Mouse (Mus musculus) hematopoietic multipotent progenitor cell, adult 10-12 weeks (in vitro differentiated cells): ENCODE measurements around the gene Lyve1. TPM values are rescaled to one million over a fixed set of nuclear protein-coding genes. Genes with fewer than 3 reads are reported as not detected.

ENCODE experiments used
- polyA plus RNA-seq: library from polyadenylated mRNA; stranded (reverse); fragments of >175 nt; gene quantifications from 2 replicates; pipeline ENCODE4 v1.2.3, GENCODE M21; 2012; ENCODE audit warnings: low replicate concordance

Lyve1 gene
- 0.05 TPM in 1 of 2 replicates, not detected in the other for polyA plus RNA-seq

DNA sequence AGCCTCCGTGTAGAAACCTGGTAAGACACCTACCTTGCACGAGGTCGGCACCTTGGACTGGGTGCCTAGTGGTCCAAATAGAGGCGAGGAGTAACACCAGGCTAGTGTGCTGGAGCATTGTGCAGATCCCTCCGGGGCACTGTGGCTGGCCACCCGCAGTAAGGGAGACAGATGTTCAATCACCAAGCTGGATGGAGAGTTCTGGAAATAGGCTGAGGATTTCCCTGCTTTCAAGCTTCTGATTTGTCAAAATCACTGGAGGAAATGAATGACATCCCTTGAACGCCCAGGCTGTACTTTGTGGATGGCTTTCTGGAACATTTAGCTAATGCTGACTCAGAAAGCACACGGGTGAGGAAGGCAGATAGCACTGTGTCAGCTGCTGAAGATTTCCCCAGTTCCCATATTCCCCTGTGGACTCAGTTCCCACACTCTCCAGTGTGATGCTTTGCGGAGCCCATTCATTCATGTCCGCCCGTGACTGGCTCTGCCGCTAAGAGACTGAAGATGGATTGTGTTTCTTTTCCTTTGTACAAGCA is at the start of gene Lyve1:
TSS of gene Lyve1 (minus strand) at position 489 of the 539 bp plus-strand sequence.

GRCm38 (mm10) chr7:110843916-110844874 is 18.8 kb downstream of the Lyve1 start, which contains the start of gene Rnf141:
Rnf141 (minus strand) TSS chr7:110844457.

Other genes starting within 250 kb of the Lyve1 start
- gene Sbf2, start 248.3 kb downstream of the Lyve1 start, polyA plus RNA-seq: 2.5 and 2.9 TPM in 2 replicates
- 2.4 and 4.4 TPM in 2 replicates for gene Adm, start 235.6 kb downstream of the Lyve1 start, polyA plus RNA-seq
- 9.8 and 17.2 TPM in 2 replicates for gene Ampd3, start 95.0 kb downstream of the Lyve1 start, polyA plus RNA-seq
- gene Rnf141, start 18.8 kb downstream of the Lyve1 start, polyA plus RNA-seq: 2.3 and 2.9 TPM in 2 replicates
- gene Mrvi1, start 119.2 kb upstream of the Lyve1 start, polyA plus RNA-seq: 0.82 and 5.8 TPM in 2 replicates
- 5.6 and 9.5 TPM in 2 replicates for gene Ctr9, start 165.7 kb upstream of the Lyve1 start, polyA plus RNA-seq
- 1,094 and 1,163 TPM in 2 replicates for gene Eif4g2, start 219.8 kb upstream of the Lyve1 start, polyA plus RNA-seq